Mouse (Mus musculus) ES-Bruce4 (cell line): Measurements from ENCODE around the gene Unc45a. TPM values are rescaled to one million over a fixed set of nuclear protein-coding genes. Genes with fewer than 3 reads are reported as not detected.

Experiments
- H3K27ac ChIP-seq: 2 replicates; pipeline ENCODE4 v1.5.1; 2012; ENCODE audit warnings: low read length, inconsistent platforms; ENCODE audit not compliant: insufficient read depth
- H3K27me3 ChIP-seq: 2 replicates; pipeline ENCODE4 v1.6.1; 2012; ENCODE audit warnings: mild to moderate bottlenecking, low read length, inconsistent platforms; ENCODE audit not compliant: control insufficient read depth, poor library complexity, insufficient read depth, severe bottlenecking
- H3K36me3 ChIP-seq: 2 replicates; pipeline ENCODE4 v1.6.1; 2012; ENCODE audit warnings: inconsistent platforms, mild to moderate bottlenecking, low read length, moderate library complexity; ENCODE audit not compliant: control insufficient read depth, poor library complexity, insufficient read depth, severe bottlenecking
- H3K4me1 ChIP-seq: one replicate; pipeline ENCODE4 v1.8.1; 2011; ENCODE audit warnings: low read length; ENCODE audit not compliant: control insufficient read depth, insufficient read depth
- H3K4me3 ChIP-seq: 2 replicates; pipeline ENCODE4 v1.5.1; 2011; ENCODE audit warnings: low read depth, mild to moderate bottlenecking, low read length
- H3K9ac ChIP-seq: 2 replicates; pipeline ENCODE4 v1.6.1; 2012; ENCODE audit warnings: low read depth, mild to moderate bottlenecking, inconsistent platforms; ENCODE audit not compliant: poor library complexity, severe bottlenecking
- H3K9me3 ChIP-seq: replicated peaks from 2 replicates; pipeline ENCODE4 v1.6.1; 2012; ENCODE audit warnings: mild to moderate bottlenecking, low read length, inconsistent platforms; ENCODE audit not compliant: control insufficient read depth, poor library complexity, insufficient read depth, severe bottlenecking
- CTCF ChIP-seq: IDR thresholded peaks from one replicate; pipeline ENCODE4 v1.8.1; 2011; ENCODE audit warnings: low read depth, low read length
- EP300 ChIP-seq: IDR thresholded peaks from 2 replicates; pipeline ENCODE4 v1.6.1; 2011; ENCODE audit warnings: low read depth, low read length; ENCODE audit not compliant: insufficient read depth
- POLR2A ChIP-seq: IDR thresholded peaks from one replicate; pipeline ENCODE4 v1.8.1; 2011; ENCODE audit warnings: low read length; ENCODE audit not compliant: insufficient read depth
- polyA plus RNA-seq: library from polyadenylated mRNA; stranded (reverse); fragments of >200 nt; gene quantifications from 2 replicates; pipeline ENCODE4 v1.2.4, GENCODE M21; 2011; ENCODE audit warnings: low read depth; ENCODE audit not compliant: missing spikeins, insufficient read depth, insufficient read length

Gene Unc45a
- polyA plus RNA-seq, 1 experiment, result 24.0 TPM

GRCm38 (mm10) chr7:80339371-80339770, 1.4 kb downstream of the Unc45a start:
- Histone ChIP-seq H3K4me3 (peak overlapping the region; percentile 60), H3K27ac (no peak overlapping the region), H3K36me3 (peaks cover 21% of the 10 kb centered on the region), H3K27me3 (no peaks in the 10 kb centered on the region), H3K9me3 (no peaks in the 10 kb centered on the region), H3K4me1 (no peaks in the 10 kb centered on the region), H3K9ac (peak overlapping the region; percentile 60)
- TF ChIP-seq CTCF (no peak), POLR2A (no peak), EP300 (no peak)

- Histone ChIP-seq H3K4me1 (no peaks in the 10 kb centered on the region), H3K27ac (no peak overlapping the region), H3K9me3 (no peaks in the 10 kb centered on the region; the same call in 1 of the 2 replicates), H3K4me3 (no peak overlapping the region), H3K36me3 (peaks cover 39% of the 10 kb centered on the region), H3K27me3 (no peaks in the 10 kb centered on the region), H3K9ac (no peak overlapping the region)
- TF ChIP-seq EP300, result no peak
- no peak for TF ChIP-seq POLR2A
- TF ChIP-seq CTCF, result no peak
These were observed 3.9 kb downstream of the Unc45a start for GRCm38 (mm10) chr7:80336932-80337331.

GRCm38 (mm10) chr7:80334848-80335247, 6.0 kb downstream of the Unc45a start:
- Histone ChIP-seq H3K36me3 (peaks cover 40% of the 10 kb centered on the region), H3K4me3 (no peak overlapping the region), H3K4me1 (no peaks in the 10 kb centered on the region), H3K27me3 (no peaks in the 10 kb centered on the region), H3K27ac (no peak overlapping the region), H3K9me3 (no peaks in the 10 kb centered on the region; the same call in 1 of the 2 replicates), H3K9ac (no peak overlapping the region)
- no peak for TF ChIP-seq POLR2A
- no peak for TF ChIP-seq EP300
- no peak for TF ChIP-seq CTCF

GRCm38 (mm10) chr7:80331433-80331832, 9.4 kb downstream of the Unc45a start:
- H3K4me1 ChIP-seq, result no peaks in the 10 kb centered on the region
- peaks cover 34% of the 10 kb centered on the region for H3K36me3 ChIP-seq
- no peak overlapping the region for H3K4me3 ChIP-seq
- H3K9me3 ChIP-seq, result no peaks in the 10 kb centered on the region; the same call in 1 of the 2 replicates
- H3K27me3 ChIP-seq, result no peaks in the 10 kb centered on the region
- H3K27ac ChIP-seq, result no peak overlapping the region
- no peak for TF ChIP-seq POLR2A
- TF ChIP-seq EP300, result no peak
- H3K9ac ChIP-seq, result no peak overlapping the region

GRCm38 (mm10) chr7:80330278-80330677, 10.5 kb downstream of the Unc45a start:
- H3K36me3 ChIP-seq, result peaks cover 27% of the 10 kb centered on the region
- no peak overlapping the region for H3K27ac ChIP-seq
- H3K27me3 ChIP-seq, result no peaks in the 10 kb centered on the region
- H3K9ac ChIP-seq, result no peak overlapping the region
- no peaks in the 10 kb centered on the region; the same call in 1 of the 2 replicates for H3K9me3 ChIP-seq
- TF ChIP-seq POLR2A (no peak), CTCF (no peak), EP300 (no peak)
- no peak overlapping the region for H3K4me3 ChIP-seq
- H3K4me1 ChIP-seq, result peaks cover 2% of the 10 kb centered on the region

GRCm38 (mm10) chr7:80326076-80326475, 14.7 kb downstream of the Unc45a start:
- Histone ChIP-seq H3K9ac (no peak overlapping the region), H3K4me3 (peak overlapping the region; percentile 33), H3K4me1 (peaks cover 2% of the 10 kb centered on the region), H3K36me3 (no peaks in the 10 kb centered on the region), H3K27me3 (no peaks in the 10 kb centered on the region), H3K27ac (no peak overlapping the region), H3K9me3 (no peaks in the 10 kb centered on the region)
- TF ChIP-seq POLR2A (no peak), EP300 (no peak)
